Mouse (Mus musculus) cerebellum, adult 2 months (tissue): ENCODE results near the gene C8b.

Source experiments
- CTCF ChIP-seq: fragments of 200-500 bp; IDR thresholded peaks from 2 replicates; pipeline ENCODE4 v1.5.1; 2011; ENCODE audit warnings: low read depth, mild to moderate bottlenecking, control low read depth, low read length, moderate library complexity, borderline replicate concordance; ENCODE audit not compliant: insufficient read depth
- POLR2A ChIP-seq: fragments of 200-500 bp; IDR thresholded peaks from 2 replicates; pipeline ENCODE4 v1.6.1; 2011; ENCODE audit warnings: low read length, control low read depth, borderline replicate concordance; ENCODE audit not compliant: insufficient read depth

- TF ChIP-seq CTCF (no peak), POLR2A (no peak)
Measured at GRCm38 (mm10) chr4:104718973-104719795, 46.9 kb upstream of the C8b start.
